Mouse (Mus musculus): ENCODE measurements around the gene Gm11569. TPM values are rescaled to one million over a fixed set of nuclear protein-coding genes. Genes with fewer than 3 reads are reported as not detected.
"Not testable (repeated sequence)": the region's sequence is repeated elsewhere in the genome, so short reads cannot be mapped to it uniquely, and the experiment has no call there.

The Gm11569 gene
- polyA plus RNA-seq (2015; fragmentation: Nextera tagmentation; extraction: Ambion mirVana), result not detected in 2 replicates

DNA sequence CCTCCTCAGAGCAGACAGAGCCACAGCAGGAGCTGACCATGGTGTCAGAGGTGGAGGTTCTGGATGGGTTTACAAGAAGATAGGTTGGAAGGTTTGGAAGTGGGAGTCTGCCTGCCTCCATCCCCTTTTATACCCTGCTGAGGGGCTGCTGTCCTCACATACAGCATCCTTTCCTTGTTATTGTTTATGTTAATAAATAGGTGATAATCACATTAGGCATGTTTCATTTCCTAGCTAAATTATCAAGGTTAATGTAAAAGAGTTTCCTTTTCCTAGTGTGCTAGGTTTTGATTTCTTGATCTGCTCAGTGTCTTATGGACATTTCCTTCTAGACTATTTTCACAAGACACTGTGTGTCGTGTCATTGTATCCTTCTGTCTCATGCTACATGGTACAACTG is at the start of gene Gm11569:
Gm11569 (minus strand) TSS at position 101 of the 400 bp plus-strand sequence.
- H3K36me3 ChIP-seq (ENCODE audit: insufficient read depth, low read length); DNase-seq (ENCODE audit: low spot score); H3K27me3 ChIP-seq (replicated peaks; ENCODE audit: insufficient read depth, low read length); ATAC-seq; H3K4me2 ChIP-seq (replicated peaks; ENCODE audit: low read depth, low read length); H3K27ac ChIP-seq (ENCODE audit: low read length); H3K9me3 ChIP-seq (ENCODE audit: low read length); H3K4me3 ChIP-seq (ENCODE audit: low read depth, low read length); H3K9ac ChIP-seq (replicated peaks; ENCODE audit: low read depth); H3K4me1 ChIP-seq (ENCODE audit: insufficient read depth, low read depth, low read length): not testable (repeated sequence)
- WGBS, result no CpG with 5 or more reads among the region's 1 CpGs

- no peaks in the 10 kb centered on the region for H3K36me3 ChIP-seq (ENCODE audit: insufficient read depth, low read length)
- no peak overlapping the region for H3K4me3 ChIP-seq (ENCODE audit: low read depth, low read length)
- TF ChIP-seq CTCF (IDR thresholded peaks at IDR 0.05), result no peak
- H3K9ac ChIP-seq (replicated peaks; ENCODE audit: low read depth), result no peak overlapping the region
- 79% methylated on average over 2 of the region's 2 CpGs for WGBS
- DNase-seq (ENCODE audit: low spot score), result no peak
- ATAC-seq, result no peak
- H3K27ac ChIP-seq (ENCODE audit: low read length), result no peak overlapping the region
- no peak overlapping the region for H3K4me2 ChIP-seq (replicated peaks; ENCODE audit: low read depth, low read length)
- no peaks in the 10 kb centered on the region for H3K27me3 ChIP-seq (replicated peaks; ENCODE audit: insufficient read depth, low read length)
- no peaks in the 10 kb centered on the region for H3K9me3 ChIP-seq (ENCODE audit: low read length)
- no peaks in the 10 kb centered on the region for H3K4me1 ChIP-seq (ENCODE audit: insufficient read depth, low read depth, low read length)
These were observed 48.0 kb upstream of the Gm11569 start for GRCm38 (mm10) chr11:99846746-99847145.

DNA sequence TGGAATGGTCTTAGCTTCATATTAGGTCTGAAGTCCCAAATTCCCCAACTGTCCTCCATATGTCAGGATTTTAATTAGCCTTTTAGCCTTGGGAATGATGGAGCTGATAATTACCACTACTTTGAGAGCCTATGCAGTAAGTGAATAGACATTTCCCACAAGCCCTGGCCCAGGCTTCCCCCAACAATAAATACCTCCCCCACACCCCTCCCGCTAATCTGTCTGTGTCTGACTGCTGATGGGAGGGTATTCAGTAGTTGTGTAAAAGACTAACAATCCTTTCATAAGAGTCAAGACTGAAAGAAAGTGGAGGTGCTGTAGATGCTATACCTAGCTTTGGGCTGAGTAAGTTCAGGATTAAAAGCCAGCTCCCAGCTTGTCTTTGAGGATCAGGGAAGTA is 43.5 kb upstream of the Gm11569 start:
- TF ChIP-seq EP300 (IDR thresholded peaks at IDR 0.05) (no peak), CTCF (IDR thresholded peaks at IDR 0.05) (no peak)
- Histone ChIP-seq H3K9me3 (ENCODE audit: low read length) (no peaks in the 10 kb centered on the region), H3K27ac (ENCODE audit: low read length) (no peak overlapping the region), H3K4me3 (ENCODE audit: low read depth, low read length) (no peak overlapping the region), H3K36me3 (ENCODE audit: insufficient read depth, low read length) (no peaks in the 10 kb centered on the region), H3K4me2 (replicated peaks; ENCODE audit: low read depth, low read length) (no peak overlapping the region), H3K27me3 (replicated peaks; ENCODE audit: insufficient read depth, low read length) (no peaks in the 10 kb centered on the region), H3K9ac (replicated peaks; ENCODE audit: low read depth) (no peak overlapping the region), H3K4me1 (ENCODE audit: insufficient read depth, low read depth, low read length) (no peaks in the 10 kb centered on the region)
- 82% methylated on average over 1 of the region's 1 CpGs for WGBS
- DNase-seq (ENCODE audit: low spot score), result no peak
- ATAC-seq, result no peak

DNA sequence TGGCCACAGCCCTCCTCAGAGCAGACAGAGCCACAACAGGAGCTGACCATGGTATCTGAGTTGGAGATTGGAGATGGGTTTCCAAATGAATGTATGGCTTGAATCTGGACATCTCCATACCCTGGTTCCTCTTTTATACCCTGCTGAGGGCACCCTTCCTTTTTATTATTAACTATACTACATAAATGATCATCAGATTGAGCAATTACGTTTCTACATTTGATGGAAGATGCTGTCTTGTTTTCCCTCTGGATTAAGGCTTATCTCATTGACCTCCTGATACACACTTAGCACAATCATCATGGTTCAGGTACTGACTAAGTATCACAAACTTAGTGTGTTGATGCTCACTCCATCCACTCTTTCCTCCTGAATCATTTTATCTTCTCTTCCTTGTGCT is 39.2 kb upstream of the Gm11569 start, which contains the start of gene 2300003K06Rik:
2300003K06Rik (minus strand) TSS at position 101 of the 400 bp plus-strand sequence.
- no peak within 1 kb of the TSS for H3K27ac ChIP-seq (ENCODE audit: low read length)
- ATAC-seq, result no peak
- TF ChIP-seq CTCF (IDR thresholded peaks at IDR 0.05) (no peak), EP300 (IDR thresholded peaks at IDR 0.05) (no peak)
- H3K4me3 ChIP-seq (ENCODE audit: low read depth, low read length), result no peak within 1 kb of the TSS
- DNase-seq (ENCODE audit: low spot score), result no peak
- WGBS, result 70% methylated on average over 1 of the region's 1 CpGs
- no peak within 1 kb of the TSS for H3K4me2 ChIP-seq (replicated peaks; ENCODE audit: low read depth, low read length)
- H3K9ac ChIP-seq (replicated peaks; ENCODE audit: low read depth), result no peak within 1 kb of the TSS
- H3K36me3 ChIP-seq (ENCODE audit: insufficient read depth, low read length), result no peaks in the 10 kb centered on the region
- no peaks in the 10 kb centered on the region for H3K4me1 ChIP-seq (ENCODE audit: insufficient read depth, low read depth, low read length)
- no peaks in the 10 kb centered on the region for H3K27me3 ChIP-seq (replicated peaks; ENCODE audit: insufficient read depth, low read length)
- H3K9me3 ChIP-seq (ENCODE audit: low read length), result no peaks in the 10 kb centered on the region

GRCm38 (mm10) chr11:99815566-99815965 is 16.8 kb upstream of the Gm11569 start, which contains the start of gene Gm11564:
Gene Gm11564, minus strand, starts transcription at chr11:99815666.
- not testable (repeated sequence) for H3K36me3 ChIP-seq (ENCODE audit: insufficient read depth, low read length); H3K9ac ChIP-seq (replicated peaks; ENCODE audit: low read depth); H3K27ac ChIP-seq (ENCODE audit: low read length); H3K27me3 ChIP-seq (replicated peaks; ENCODE audit: insufficient read depth, low read length); H3K4me3 ChIP-seq (ENCODE audit: low read depth, low read length); ATAC-seq; DNase-seq (ENCODE audit: low spot score); H3K9me3 ChIP-seq (ENCODE audit: low read length); H3K4me1 ChIP-seq (ENCODE audit: insufficient read depth, low read depth, low read length); H3K4me2 ChIP-seq (replicated peaks; ENCODE audit: low read depth, low read length)
- 73% methylated on average over 2 of the region's 2 CpGs for WGBS

DNA sequence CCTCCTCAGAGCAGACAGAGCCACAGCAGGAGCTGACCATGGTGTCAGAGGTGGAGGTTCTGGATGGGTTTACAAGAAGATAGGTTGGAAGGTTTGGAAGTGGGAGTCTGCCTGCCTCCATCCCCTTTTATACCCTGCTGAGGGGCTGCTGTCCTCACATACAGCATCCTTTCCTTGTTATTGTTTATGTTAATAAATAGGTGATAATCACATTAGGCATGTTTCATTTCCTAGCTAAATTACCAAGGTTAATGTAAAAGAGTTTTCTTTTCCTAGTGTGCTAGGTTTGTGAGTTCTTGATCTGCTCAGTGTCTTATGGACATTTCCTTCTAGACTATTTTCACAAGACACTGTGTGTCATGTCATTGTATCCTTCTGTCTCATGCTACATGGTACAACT is 11.1 kb upstream of the Gm11569 start, which contains the start of gene Krtap4-13:
Krtap4-13 (minus strand) TSS at position 101 of the 400 bp plus-strand sequence.
- not testable (repeated sequence) for H3K4me2 ChIP-seq (replicated peaks; ENCODE audit: low read depth, low read length); H3K36me3 ChIP-seq (ENCODE audit: insufficient read depth, low read length); H3K4me1 ChIP-seq (ENCODE audit: insufficient read depth, low read depth, low read length); H3K4me3 ChIP-seq (ENCODE audit: low read depth, low read length); H3K9ac ChIP-seq (replicated peaks; ENCODE audit: low read depth); ATAC-seq; H3K9me3 ChIP-seq (ENCODE audit: low read length); H3K27me3 ChIP-seq (replicated peaks; ENCODE audit: insufficient read depth, low read length); H3K27ac ChIP-seq (ENCODE audit: low read length); DNase-seq (ENCODE audit: low spot score)

DNA sequence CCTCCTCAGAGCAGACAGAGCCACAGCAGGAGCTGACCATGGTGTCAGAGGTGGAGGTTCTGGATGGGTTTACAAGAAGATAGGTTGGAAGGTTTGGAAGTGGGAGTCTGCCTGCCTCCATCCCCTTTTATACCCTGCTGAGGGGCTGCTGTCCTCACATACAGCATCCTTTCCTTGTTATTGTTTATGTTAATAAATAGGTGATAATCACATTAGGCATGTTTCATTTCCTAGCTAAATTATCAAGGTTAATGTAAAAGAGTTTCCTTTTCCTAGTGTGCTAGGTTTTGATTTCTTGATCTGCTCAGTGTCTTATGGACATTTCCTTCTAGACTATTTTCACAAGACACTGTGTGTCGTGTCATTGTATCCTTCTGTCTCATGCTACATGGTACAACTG is 5.6 kb upstream of the Gm11569 start, which contains the start of gene Gm11554:
Gm11554 (minus strand) TSS at position 101 of the 400 bp plus-strand sequence.
- not testable (repeated sequence) for H3K4me1 ChIP-seq (ENCODE audit: insufficient read depth, low read depth, low read length); DNase-seq (ENCODE audit: low spot score); H3K27ac ChIP-seq (ENCODE audit: low read length); H3K9me3 ChIP-seq (ENCODE audit: low read length); H3K36me3 ChIP-seq (ENCODE audit: insufficient read depth, low read length); H3K4me3 ChIP-seq (ENCODE audit: low read depth, low read length); H3K4me2 ChIP-seq (replicated peaks; ENCODE audit: low read depth, low read length); H3K27me3 ChIP-seq (replicated peaks; ENCODE audit: insufficient read depth, low read length); ATAC-seq; H3K9ac ChIP-seq (replicated peaks; ENCODE audit: low read depth)
- WGBS, result no CpG with 5 or more reads among the region's 1 CpGs

Measured in lung, postnatal 0 days (tissue).